8 mouse cellular contexts compared by ENCODE assay signal in genomic region chr14:31781309-31782049, GRCm38 (mm10). TPM values are rescaled to one million over a fixed set of nuclear protein-coding genes. Genes with fewer than 3 reads are reported as not detected.
DNase-seq lines count a peak whose midpoint lies in the region; ATAC-seq and TF ChIP-seq lines count a peak whose summit lies in the region.

No protein-coding gene starts in this region.

- ATAC-seq in forebrain, embryonic 11.5 days (replicated peaks; ENCODE audit: low FRiP score): no peak
- ATAC-seq in heart, postnatal 0 days (ENCODE audit: insufficient read depth, low read depth): peak; percentile 68
- ATAC-seq in liver, postnatal 0 days: peak; percentile 64
- peak; percentile 61 for ATAC-seq in neural tube, embryonic 14.5 days (ENCODE audit: low read depth)

- DNase-seq in MN1 (ENCODE audit: low spot score): peak; percentile 56
- DNase-seq in c-Kit-positive CD71-positive TER-119-positive erythroid progenitor cells, embryonic 14.5 days (ENCODE audit: low spot score): peak; percentile 54
- peak; percentile 62 for DNase-seq in forebrain, embryonic 11.5 days (ENCODE audit: low spot score)
- DNase-seq in heart, postnatal 0 days (ENCODE audit: low spot score): peak; percentile 68
- DNase-seq in layer of hippocampus, adult 2 months (ENCODE audit: low spot score in 2 of 2): peak; percentile 33 to 70
- peak; percentile 46 for DNase-seq in liver, postnatal 0 days
- peak; percentile 26 for DNase-seq in yolk sac, embryonic 10.5 days (ENCODE audit: low spot score)

- H3K4me3 ChIP-seq in forebrain, embryonic 11.5 days (ENCODE audit: low read depth, low read length): peak overlapping the region; percentile 12
- peak overlapping the region; percentile 36 for H3K4me3 ChIP-seq in heart, postnatal 0 days (ENCODE audit: low read depth, low read length)
- H3K4me3 ChIP-seq in layer of hippocampus, adult 2 months: peak overlapping the region; percentile 65
- peak overlapping the region; percentile 44 for H3K4me3 ChIP-seq in liver, postnatal 0 days (ENCODE audit: low read depth, low read length)
- H3K4me3 ChIP-seq in neural tube, embryonic 14.5 days (ENCODE audit: low read depth, low read length): peak overlapping the region; percentile 31

- no peaks in the 10 kb centered on the region for H3K36me3 ChIP-seq in forebrain, embryonic 11.5 days (ENCODE audit: control insufficient read depth, insufficient read depth, low read length)
- H3K36me3 ChIP-seq in heart, postnatal 0 days (replicated peaks; ENCODE audit: control insufficient read depth, insufficient read depth, low read length): no peaks in the 10 kb centered on the region
- H3K36me3 ChIP-seq in liver, postnatal 0 days (replicated peaks; ENCODE audit: insufficient read depth, low read length): no peaks in the 10 kb centered on the region
- no peaks in the 10 kb centered on the region for H3K36me3 ChIP-seq in neural tube, embryonic 14.5 days (ENCODE audit: control insufficient read depth, insufficient read depth, low read length)

- H3K27me3 ChIP-seq in forebrain, embryonic 11.5 days (ENCODE audit: control insufficient read depth, insufficient read depth, low read length): no peaks in the 10 kb centered on the region
- H3K27me3 ChIP-seq in heart, postnatal 0 days (ENCODE audit: control insufficient read depth, insufficient read depth, low read length): no peaks in the 10 kb centered on the region
- H3K27me3 ChIP-seq in liver, postnatal 0 days (ENCODE audit: insufficient read depth, low read length): no peaks in the 10 kb centered on the region
- H3K27me3 ChIP-seq in neural tube, embryonic 14.5 days (ENCODE audit: control insufficient read depth, insufficient read depth, low read length): no peaks in the 10 kb centered on the region

- peak overlapping the region; percentile 37 for H3K4me2 ChIP-seq in forebrain, embryonic 11.5 days (ENCODE audit: low read depth, low read length, severe bottlenecking)
- peak overlapping the region; percentile 57 for H3K4me2 ChIP-seq in heart, postnatal 0 days (ENCODE audit: low read depth, low read length)
- peak overlapping the region; percentile 66 for H3K4me2 ChIP-seq in liver, postnatal 0 days (ENCODE audit: low read depth, low read length)
- peak overlapping the region; percentile 61 for H3K4me2 ChIP-seq in neural tube, embryonic 14.5 days (ENCODE audit: low read depth, low read length)

- peak overlapping the region; percentile 74 for H3K27ac ChIP-seq in forebrain, embryonic 11.5 days (ENCODE audit: low read depth, low read length)
- H3K27ac ChIP-seq in heart, postnatal 0 days (ENCODE audit: low read depth): peak overlapping the region; percentile 85
- peak overlapping the region; percentile 94 for H3K27ac ChIP-seq in layer of hippocampus, adult 2 months
- peak overlapping the region; percentile 70 for H3K27ac ChIP-seq in liver, postnatal 0 days (ENCODE audit: low read depth)
- H3K27ac ChIP-seq in neural tube, embryonic 14.5 days (ENCODE audit: low read depth, low read length): peak overlapping the region; percentile 90

- TF ChIP-seq CTCF in heart, postnatal 0 days (IDR thresholded peaks at IDR 0.05; ENCODE audit: low read depth): no peak
- peak; percentile 45 for TF ChIP-seq CTCF in layer of hippocampus, adult 2 months (conservative IDR thresholded peaks at IDR 0.05)
- 0 out of 2 replicates have a peak, but pooled peaks have one; percentile 1 for TF ChIP-seq CTCF in liver, postnatal 0 days (IDR thresholded peaks at IDR 0.05; ENCODE audit: low read depth)

- H3K9ac ChIP-seq in forebrain, embryonic 11.5 days (ENCODE audit: low read length): peak overlapping the region; percentile 48
- peak overlapping the region; percentile 62 for H3K9ac ChIP-seq in heart, postnatal 0 days (replicated peaks; ENCODE audit: low read depth, low read length)
- H3K9ac ChIP-seq in liver, postnatal 0 days (replicated peaks): peak overlapping the region; percentile 53
- peak overlapping the region; percentile 51 for H3K9ac ChIP-seq in neural tube, embryonic 14.5 days (replicated peaks; ENCODE audit: low read depth, low read length)

- no peaks in the 10 kb centered on the region for H3K9me3 ChIP-seq in forebrain, embryonic 11.5 days (ENCODE audit: control insufficient read depth, low read length)
- no peaks in the 10 kb centered on the region for H3K9me3 ChIP-seq in heart, postnatal 0 days (replicated peaks; ENCODE audit: control insufficient read depth, low read length)
- H3K9me3 ChIP-seq in liver, postnatal 0 days (ENCODE audit: low read length): no peaks in the 10 kb centered on the region
- no peaks in the 10 kb centered on the region for H3K9me3 ChIP-seq in neural tube, embryonic 14.5 days (ENCODE audit: control insufficient read depth, low read length)

- H3K4me1 ChIP-seq in forebrain, embryonic 11.5 days (replicated peaks; ENCODE audit: control insufficient read depth, insufficient read depth, low read length): peaks cover 15% of the 10 kb centered on the region
- H3K4me1 ChIP-seq in heart, postnatal 0 days (ENCODE audit: control insufficient read depth, insufficient read depth): 0 out of 2 replicates have a peak, but pooled peaks cover 5% of the 10 kb centered on the region
- H3K4me1 ChIP-seq in liver, postnatal 0 days (ENCODE audit: insufficient read depth): no peaks in the 10 kb centered on the region
- peaks cover 6% of the 10 kb centered on the region; the same call in 1 of the 2 replicates for H3K4me1 ChIP-seq in neural tube, embryonic 14.5 days (ENCODE audit: control insufficient read depth, insufficient read depth, low read length)

- WGBS in forebrain, embryonic 11.5 days: 20% methylated on average over 11 of the region's 11 CpGs
- WGBS in heart, postnatal 0 days: 23% methylated on average over 11 of the region's 11 CpGs
- 23% methylated on average over 11 of the region's 11 CpGs for WGBS in liver, postnatal 0 days (ENCODE audit: insufficient replicate concordance)
- 10% methylated on average over 11 of the region's 11 CpGs for WGBS in neural tube, embryonic 14.5 days

- TF ChIP-seq EP300 in heart, postnatal 0 days (IDR thresholded peaks at IDR 0.05; ENCODE audit: low read depth): no peak
- peak; percentile 11; the same call in 1 of the 2 replicates for TF ChIP-seq EP300 in liver, postnatal 0 days (IDR thresholded peaks at IDR 0.05; ENCODE audit: low read depth)

RNA-seq across cellular contexts. Expression of gene Ankrd28, which starts 49.0 kb away (rescaled TPM):
- 13.8 and 14.1 TPM in 2 replicates for polyA plus RNA-seq in forebrain, embryonic 11.5 days (2014; fragmentation: Nextera tagmentation; extraction: Ambion mirVana)
- 16.2 and 17.7 TPM in 2 replicates for total RNA-seq in heart, postnatal 0 days (2014; rRNA removed; ENCODE audit: low replicate concordance)
- polyA plus RNA-seq in heart, postnatal 0 days (2015; fragmentation: Nextera tagmentation; extraction: Ambion mirVana): 3.8 and 4.5 TPM in 2 replicates
- 10 to 100 TPM; 45.6 to 55.5 TPM for total RNA-seq in layer of hippocampus, adult 2 months (2021)
- polyA plus RNA-seq in liver, postnatal 0 days (2015; fragmentation: Nextera tagmentation; extraction: Ambion mirVana): 3.2 TPM in 2 replicates
- 18.3 and 19.0 TPM in 2 replicates for polyA plus RNA-seq in neural tube, embryonic 14.5 days (2014; fragmentation: Nextera tagmentation; extraction: Ambion mirVana)

Comparison
In these comparisons a context has a peak if more than half of its experiments do, and no peak if none do; other contexts are left out.
1. H3K4me3 ChIP-seq: peak in every context shown above with its lines; median percentile 65 in layer of hippocampus, adult 2 months; 44 in liver, postnatal 0 days; 36 in heart, postnatal 0 days; 31 in neural tube, embryonic 14.5 days; 12 in forebrain, embryonic 11.5 days.